Mouse (Mus musculus): Measurements from ENCODE around the gene Olfr366. TPM values are rescaled to one million over a fixed set of nuclear protein-coding genes. Genes with fewer than 3 reads are reported as not detected.
"Not testable (repeated sequence)": the region's sequence is repeated elsewhere in the genome, so short reads cannot be mapped to it uniquely, and the experiment has no call there.

Gene Olfr366
- total RNA-seq (2021): not detected
- long read RNA-seq: 0 reads

GRCm38 (mm10) chr2:37211274-37211673 is at the start of gene Olfr366:
Olfr366 (plus strand) TSS chr2:37211574.
- DNase-seq (ENCODE audit: low spot score in 2 of 2): no peak

DNA sequence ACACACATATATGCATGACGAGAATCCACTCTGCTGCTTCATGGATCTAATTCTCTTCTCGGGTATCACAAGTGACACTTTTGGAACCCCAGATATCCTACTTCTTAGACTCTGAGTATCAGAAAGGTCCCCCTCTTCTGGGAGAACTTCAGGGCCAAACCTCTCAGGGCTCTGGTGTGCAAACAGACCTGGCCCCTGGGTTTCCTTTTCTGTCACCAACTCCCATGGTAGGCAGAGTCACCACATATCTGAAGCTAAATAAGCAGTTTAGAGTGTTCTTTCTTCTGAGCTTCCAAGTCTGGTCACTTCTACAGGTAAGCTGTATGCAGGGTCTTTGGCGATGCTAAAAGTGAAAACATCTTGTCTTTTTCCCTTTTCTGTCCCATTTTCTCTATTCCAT is 23.5 kb upstream of the Olfr366 start, which contains the start of gene Olfr365:
Olfr365 (plus strand) TSS at position 301 of the 400 bp plus-strand sequence.
- no peak for DNase-seq (ENCODE audit: low spot score in 2 of 2)

DNA sequence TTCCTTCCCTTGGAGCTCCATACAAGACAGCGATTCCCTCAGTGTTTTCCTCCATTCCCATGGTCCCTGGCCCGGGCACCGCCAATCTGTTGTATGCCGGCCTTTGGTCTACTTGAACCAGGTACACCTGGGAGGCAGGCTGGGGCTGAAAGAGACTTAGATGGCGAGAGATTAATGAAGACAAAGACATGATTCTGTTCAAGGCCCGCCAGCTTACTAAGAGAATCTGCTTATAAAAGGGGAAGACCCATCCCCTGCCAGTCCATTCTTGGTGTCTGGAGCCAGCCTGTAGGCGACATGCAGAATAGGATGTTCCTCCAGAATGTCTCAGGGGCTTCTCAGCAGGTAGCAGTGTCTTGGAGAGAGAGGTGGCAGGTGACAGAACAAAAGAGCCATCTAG is 50.4 kb downstream of the Olfr366 start:
- not testable (repeated sequence) for DNase-seq (ENCODE audit: low spot score in 2 of 2)

Other genes with a start within 250 kb of the Olfr366 start
- gene Olfr357, start 217.7 kb upstream of the Olfr366 start, total RNA-seq (2021): not detected
- not detected for gene Olfr358, start 202.2 kb upstream of the Olfr366 start, total RNA-seq (2021)
- gene Olfr360, start 145.8 kb upstream of the Olfr366 start, total RNA-seq (2021): not detected
- gene Olfr361, start 122.3 kb upstream of the Olfr366 start, total RNA-seq (2021): not detected
- not detected for gene Olfr362, start 93.7 kb upstream of the Olfr366 start, total RNA-seq (2021)
- not detected for gene Olfr364-ps1, start 72.3 kb upstream of the Olfr366 start, total RNA-seq (2021)
- gene Olfr365, start 23.4 kb upstream of the Olfr366 start, total RNA-seq (2021): not detected
- gene Olfr368, start 114.9 kb downstream of the Olfr366 start, total RNA-seq (2021): not detected
- gene Pdcl, start 147.8 kb downstream of the Olfr366 start, total RNA-seq (2021): 10 to 100 TPM; 31.2 to 32.5 TPM
- 10 to 100 TPM; 78.7 to 82.2 TPM for gene Rc3h2, start 211.3 kb downstream of the Olfr366 start, total RNA-seq (2021)
- 1 to 10 TPM; 8.8 to 8.9 TPM for gene Zbtb26, start 231.6 kb downstream of the Olfr366 start, total RNA-seq (2021)
- gene Zbtb6, start 231.6 kb downstream of the Olfr366 start, total RNA-seq (2021): 10 to 100 TPM; 14.9 to 16.3 TPM
- gene Rabgap1, start 231.7 kb downstream of the Olfr366 start, total RNA-seq (2021): 100 to 1,000 TPM; 101 to 103 TPM